Mouse (Mus musculus): ENCODE data around the gene Cntln. TPM values are rescaled to one million over a fixed set of nuclear protein-coding genes. Genes with fewer than 3 reads are reported as not detected.

The Cntln gene
- total and polyA plus RNA-seq, 3 experiments, result not detected

GRCm38 (mm10) chr4:84942059-84942458 lies 58.0 kb downstream of the Cntln start:
- H3K4me3 ChIP-seq (ENCODE audit: control insufficient read depth in 1 of 2, insufficient read depth in 1 of 2, low read depth in 2 of 2, low read length in 2 of 2), result no peak overlapping the region
- no peak overlapping the region for H3K27ac ChIP-seq (ENCODE audit: control insufficient read depth, low read depth, low read length)
- no peak overlapping the region for H3K9ac ChIP-seq (ENCODE audit: control insufficient read depth, low read depth, low read length, poor library complexity, severe bottlenecking)
- no peaks in the 10 kb centered on the region for H3K79me2 ChIP-seq (ENCODE audit: control insufficient read depth, insufficient read depth, low read length, poor library complexity)
- H3K4me1 ChIP-seq (ENCODE audit: control insufficient read depth in 1 of 2, insufficient read depth in 2 of 2, low read length in 2 of 2), result no peaks in the 10 kb centered on the region
- no peaks in the 10 kb centered on the region for H3K27me3 ChIP-seq (ENCODE audit: control insufficient read depth in 1 of 2, insufficient read depth in 2 of 2, low read length in 2 of 2)
- TF ChIP-seq KAT2A (conservative IDR thresholded peaks at IDR 0.05; ENCODE audit: low read depth, low read length) (no peak), USF1 (IDR thresholded peaks at IDR 0.05; ENCODE audit: low read depth, low read length) (no peak), ZC3H11A (IDR thresholded peaks at IDR 0.05; ENCODE audit: low read depth, low read length) (no peak), CHD2 (IDR thresholded peaks at IDR 0.05; ENCODE audit: low read length) (no peak)
- DNase-seq (ENCODE audit: low read depth, low spot score), result no peak
- H3K36me3 ChIP-seq (ENCODE audit: control insufficient read depth in 1 of 2, insufficient read depth in 2 of 2, low read length in 2 of 2), result no peaks in the 10 kb centered on the region
- no peaks in the 10 kb centered on the region for H3K9me3 ChIP-seq (replicated peaks; ENCODE audit: insufficient read depth, low read length)

GRCm38 (mm10) chr4:84942651-84943050 lies 58.5 kb downstream of the Cntln start:
- Histone ChIP-seq H3K4me1 (ENCODE audit: control insufficient read depth in 1 of 2, insufficient read depth in 2 of 2, low read length in 2 of 2) (no peaks in the 10 kb centered on the region), H3K9ac (ENCODE audit: control insufficient read depth, low read depth, low read length, poor library complexity, severe bottlenecking) (no peak overlapping the region), H3K27ac (ENCODE audit: control insufficient read depth, low read depth, low read length) (no peak overlapping the region), H3K9me3 (replicated peaks; ENCODE audit: insufficient read depth, low read length) (no peaks in the 10 kb centered on the region), H3K36me3 (ENCODE audit: control insufficient read depth in 1 of 2, insufficient read depth in 2 of 2, low read length in 2 of 2) (no peaks in the 10 kb centered on the region), H3K27me3 (ENCODE audit: control insufficient read depth in 1 of 2, insufficient read depth in 2 of 2, low read length in 2 of 2) (no peaks in the 10 kb centered on the region), H3K79me2 (ENCODE audit: control insufficient read depth, insufficient read depth, low read length, poor library complexity) (no peaks in the 10 kb centered on the region), H3K4me3 (ENCODE audit: control insufficient read depth in 1 of 2, insufficient read depth in 1 of 2, low read depth in 2 of 2, low read length in 2 of 2) (no peak overlapping the region)
- TF ChIP-seq BHLHE40 (IDR thresholded peaks at IDR 0.05; ENCODE audit: borderline replicate concordance, low read depth, low read length) (no peak), MYC (IDR thresholded peaks at IDR 0.05; ENCODE audit: low read depth, low read length) (no peak), TBP (IDR thresholded peaks at IDR 0.05; ENCODE audit: low read depth, low read length) (no peak), CHD1 (IDR thresholded peaks at IDR 0.05; ENCODE audit: low read depth, low read length) (no peak), ZMIZ1 (IDR thresholded peaks at IDR 0.05; ENCODE audit: low read depth, low read length) (no peak), MYB (IDR thresholded peaks at IDR 0.05; ENCODE audit: low read depth, low read length) (no peak), ETS1 (IDR thresholded peaks at IDR 0.05; ENCODE audit: low read depth, low read length) (no peak), E2F4 (IDR thresholded peaks at IDR 0.05; ENCODE audit: borderline replicate concordance, low read depth, low read length) (no peak), ZKSCAN1 (IDR thresholded peaks at IDR 0.05; ENCODE audit: low read depth, low read length) (no peak), ZNF384 (IDR thresholded peaks at IDR 0.05; ENCODE audit: low read depth, low read length) (no peak), ELF1 (IDR thresholded peaks at IDR 0.05; ENCODE audit: low read depth, low read length) (no peak), TCF12 (IDR thresholded peaks at IDR 0.05; ENCODE audit: low read depth, low read length) (no peak), HCFC1 (IDR thresholded peaks at IDR 0.05; ENCODE audit: low read depth, low read length) (no peak), NELFE (IDR thresholded peaks at IDR 0.05; ENCODE audit: low read depth, low read length) (no peak), SMC3 (IDR thresholded peaks at IDR 0.05; ENCODE audit: low read depth, low read length) (no peak), RAD21 (IDR thresholded peaks at IDR 0.05; ENCODE audit: low read depth, low read length) (no peak)
- no peak for DNase-seq (ENCODE audit: low read depth, low spot score)

All from MEL (cell line).